ENCODE assay signal across 11 mouse cellular contexts in genomic region chr2:93031021-93031420, GRCm38 (mm10). TPM values are rescaled to one million over a fixed set of nuclear protein-coding genes. Genes with fewer than 3 reads are reported as not detected.
DNase-seq lines count a peak whose midpoint lies in the region; ATAC-seq and TF ChIP-seq lines count a peak whose summit lies in the region.
"Had no signal": no experiment of that assay in that cellular context is flagged by ENCODE, and none has a peak within 500 bp of the region (broad histone marks: within the 10 kb centered on the region; RNA-seq: fewer than 3 reads in every experiment).

No protein-coding gene starts in this region.

- no peak overlapping the region for H3K4me2 ChIP-seq in heart, embryonic 11.5 days
- H3K4me2 ChIP-seq in midbrain, embryonic 13.5 days (replicated peaks) = no peak overlapping the region
- H3K4me2 ChIP-seq in heart, embryonic 13.5 days = no peak overlapping the region
- H3K4me2 ChIP-seq: liver, embryonic 15.5 days had no signal

- no peak for TF ChIP-seq EP300 in heart, adult 2 months (IDR thresholded peaks at IDR 0.05; ENCODE audit: insufficient read depth, low read depth, low read length)

- 62% methylated on average over 9 of the region's 9 CpGs for WGBS in heart, adult 2 months
- WGBS in heart, embryonic 11.5 days (ENCODE audit: insufficient replicate concordance) = 60% methylated on average over 9 of the region's 9 CpGs
- 70% methylated on average over 9 of the region's 9 CpGs for WGBS in midbrain, embryonic 10.5 days
- WGBS in midbrain, embryonic 13.5 days = 60% methylated on average over 9 of the region's 9 CpGs
- WGBS in heart, embryonic 13.5 days = 56% methylated on average over 9 of the region's 9 CpGs

- no peak overlapping the region for H3K9ac ChIP-seq in heart, adult 2 months (ENCODE audit: low read depth, low read length)
- H3K9ac ChIP-seq in heart, embryonic 11.5 days (ENCODE audit: low read depth, low read length) = no peak overlapping the region
- no peak overlapping the region for H3K9ac ChIP-seq in midbrain, embryonic 13.5 days (replicated peaks)
- 0 out of 2 replicates have a peak overlapping the region, but pooled peaks have one; percentile 19 for H3K9ac ChIP-seq in heart, embryonic 13.5 days
- H3K9ac ChIP-seq: liver, embryonic 15.5 days had no signal

- peak; percentile 40; the same call in 1 of the 2 replicates for TF ChIP-seq POLR2A in heart, adult 2 months (IDR thresholded peaks at IDR 0.05; ENCODE audit: insufficient read depth, low read depth, low read length)

- no peaks in the 10 kb centered on the region for H3K9me3 ChIP-seq in heart, embryonic 11.5 days (replicated peaks; ENCODE audit: control insufficient read depth, low read length)
- H3K9me3 ChIP-seq in midbrain, embryonic 10.5 days (replicated peaks) = no peaks in the 10 kb centered on the region
- H3K9me3 ChIP-seq in midbrain, embryonic 13.5 days = no peaks in the 10 kb centered on the region
- no peaks in the 10 kb centered on the region for H3K9me3 ChIP-seq in heart, embryonic 13.5 days
- H3K9me3 ChIP-seq: liver, embryonic 15.5 days had no signal

- H3K27ac ChIP-seq in heart, adult 2 months = peak overlapping the region; percentile 92
- no peak overlapping the region for H3K27ac ChIP-seq in heart, embryonic 11.5 days (ENCODE audit: low read depth, low read length)
- 0 out of 2 replicates have a peak overlapping the region, but pooled peaks have one; percentile 6 for H3K27ac ChIP-seq in midbrain, embryonic 10.5 days (replicated peaks)
- H3K27ac ChIP-seq in midbrain, embryonic 13.5 days = no peak overlapping the region
- peak overlapping the region; percentile 69 for H3K27ac ChIP-seq in heart, embryonic 13.5 days (replicated peaks)
- H3K27ac ChIP-seq: left cerebral cortex, adult 2 months; liver, embryonic 15.5 days had no signal

- DNase-seq in heart, adult 2 months = no peak
- no peak for DNase-seq in midbrain, embryonic 10.5 days (ENCODE audit: low spot score)
- DNase-seq in retina, embryonic 14.5 days (ENCODE audit: low spot score) = peak; percentile 41
- no peak for DNase-seq in gastrocnemius, adult 18-20 months (ENCODE audit: low spot score)
- DNase-seq: gastrocnemius, postnatal 36 days had no signal

- TF ChIP-seq CTCF in heart, adult 2 months (IDR thresholded peaks at IDR 0.05) = no peak

- peaks cover 19% of the 10 kb centered on the region for H3K4me1 ChIP-seq in heart, adult 2 months (ENCODE audit: control insufficient read depth, insufficient read depth, low read length)
- H3K4me1 ChIP-seq in heart, embryonic 11.5 days (ENCODE audit: control insufficient read depth, insufficient read depth, low read length) = peaks cover 59% of the 10 kb centered on the region
- H3K4me1 ChIP-seq in midbrain, embryonic 10.5 days = peaks cover 57% of the 10 kb centered on the region
- peaks cover 48% of the 10 kb centered on the region for H3K4me1 ChIP-seq in midbrain, embryonic 13.5 days (replicated peaks)
- peaks cover 82% of the 10 kb centered on the region for H3K4me1 ChIP-seq in heart, embryonic 13.5 days

- no peaks in the 10 kb centered on the region for H3K79me2 ChIP-seq in heart, adult 2 months (replicated peaks; ENCODE audit: control insufficient read depth, insufficient read depth, low read length)

- no peaks in the 10 kb centered on the region for H3K36me3 ChIP-seq in heart, adult 2 months (ENCODE audit: control insufficient read depth, insufficient read depth, low read length)
- H3K36me3 ChIP-seq in heart, embryonic 11.5 days (ENCODE audit: control insufficient read depth, insufficient read depth, low read length) = no peaks in the 10 kb centered on the region
- no peaks in the 10 kb centered on the region for H3K36me3 ChIP-seq in midbrain, embryonic 10.5 days
- H3K36me3 ChIP-seq in midbrain, embryonic 13.5 days = no peaks in the 10 kb centered on the region
- no peaks in the 10 kb centered on the region; the same call in 1 of the 2 replicates for H3K36me3 ChIP-seq in heart, embryonic 13.5 days
- H3K36me3 ChIP-seq: liver, embryonic 15.5 days had no signal

- ATAC-seq in heart, embryonic 11.5 days (replicated peaks; ENCODE audit: insufficient number of reproducible peaks, low FRiP score, low TSS enrichment) = no peak
- no peak for ATAC-seq in midbrain, embryonic 13.5 days
- no peak for ATAC-seq in heart, embryonic 13.5 days (ENCODE audit: extremely low read depth, insufficient number of reproducible peaks, low FRiP score, low TSS enrichment)
- ATAC-seq: intestine, embryonic 16.5 days had no signal

- intact Hi-C loops in heart, adult 2 months (cut with DNase I) = no loop called here

- H3K27me3 ChIP-seq in heart, adult 2 months (ENCODE audit: control insufficient read depth, insufficient read depth, low read length) = no peaks in the 10 kb centered on the region
- H3K27me3 ChIP-seq in heart, embryonic 11.5 days (ENCODE audit: control insufficient read depth, insufficient read depth, low read length) = no peaks in the 10 kb centered on the region
- peaks cover 4% of the 10 kb centered on the region; the same call in 1 of the 2 replicates for H3K27me3 ChIP-seq in midbrain, embryonic 10.5 days (ENCODE audit: low read depth, poor library complexity, severe bottlenecking)
- no peaks in the 10 kb centered on the region for H3K27me3 ChIP-seq in midbrain, embryonic 13.5 days
- H3K27me3 ChIP-seq in heart, embryonic 13.5 days (replicated peaks) = no peaks in the 10 kb centered on the region
- H3K27me3 ChIP-seq: liver, embryonic 15.5 days had no signal

- H3K4me3 ChIP-seq in heart, adult 2 months = no peak overlapping the region
- no peak overlapping the region for H3K4me3 ChIP-seq in heart, embryonic 11.5 days (ENCODE audit: low read depth, low read length)
- no peak overlapping the region for H3K4me3 ChIP-seq in midbrain, embryonic 10.5 days
- H3K4me3 ChIP-seq in midbrain, embryonic 13.5 days (replicated peaks) = no peak overlapping the region
- no peak overlapping the region for H3K4me3 ChIP-seq in heart, embryonic 13.5 days
- H3K4me3 ChIP-seq: left cerebral cortex, adult 2 months; liver, embryonic 15.5 days had no signal

RNA-seq across cellular contexts. Expression of gene Prdm11, which starts 14.9 kb away (rescaled TPM):
- 1 to 10 TPM; 7.9 to 9.5 TPM for total RNA-seq in heart, adult 2 months (2021)
- 4.4 and 6.1 TPM in 2 replicates for polyA plus RNA-seq in heart, adult 2 months (2012; rRNA removed)
- 3.1 and 3.3 TPM in 2 replicates for polyA plus RNA-seq in heart, embryonic 11.5 days (2014; fragmentation: Nextera tagmentation; extraction: Ambion mirVana)
- 1.5 and 1.7 TPM in 2 replicates for polyA plus RNA-seq in midbrain, embryonic 10.5 days (2016; fragmentation: Nextera tagmentation; extraction: Ambion mirVana)
- 1.8 and 1.9 TPM in 2 replicates for polyA plus RNA-seq in midbrain, embryonic 13.5 days (2015; fragmentation: Nextera tagmentation; extraction: Ambion mirVana)
- polyA plus RNA-seq in heart, embryonic 13.5 days (2015; fragmentation: Nextera tagmentation; extraction: Ambion mirVana) = 2.8 and 3.6 TPM in 2 replicates
- under 1 TPM; 0.39 to 0.90 TPM for total RNA-seq in gastrocnemius, adult 18-20 months (2021)

Comparison
In these comparisons a context has a peak if more than half of its experiments do, and no peak if none do; other contexts are left out.
1. H3K27ac ChIP-seq: peak in heart, adult 2 months (single experiment), midbrain, embryonic 10.5 days (single experiment) and heart, embryonic 13.5 days (single experiment); none in heart, embryonic 11.5 days (single experiment) and midbrain, embryonic 13.5 days (single experiment).